Mouse (Mus musculus) mature B cell (primary cell): ENCODE results near the gene Gm5460.

Source experiments
- in situ Hi-C: fragments of 300-500 bp; cut with MboI; formaldehyde crosslinking; loops from 2 replicates; pipeline ENCODE4 v1.14.3; 2019

Gene Gm5460

DNA sequence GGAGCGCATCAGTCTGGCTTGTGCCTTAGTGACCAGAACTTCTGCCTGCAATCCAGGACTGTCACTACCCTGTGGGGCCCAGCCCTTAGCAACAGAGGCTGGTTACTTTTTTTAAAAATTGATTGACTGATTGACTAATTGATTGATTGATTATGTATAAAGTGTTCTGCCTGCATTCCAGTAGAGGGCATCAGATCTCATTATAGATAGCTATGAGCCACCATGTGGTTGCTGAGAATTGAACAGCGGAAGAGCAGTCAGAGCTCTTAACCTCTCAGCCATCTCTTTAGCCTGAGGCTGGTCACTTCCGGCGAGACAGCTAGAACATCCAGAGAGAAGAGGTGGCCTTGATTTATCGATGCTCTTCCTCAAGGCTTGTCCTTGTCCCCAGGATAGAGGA is 60.7 kb downstream of the Gm5460 start:
- in situ Hi-C loops = no loop called here

DNA sequence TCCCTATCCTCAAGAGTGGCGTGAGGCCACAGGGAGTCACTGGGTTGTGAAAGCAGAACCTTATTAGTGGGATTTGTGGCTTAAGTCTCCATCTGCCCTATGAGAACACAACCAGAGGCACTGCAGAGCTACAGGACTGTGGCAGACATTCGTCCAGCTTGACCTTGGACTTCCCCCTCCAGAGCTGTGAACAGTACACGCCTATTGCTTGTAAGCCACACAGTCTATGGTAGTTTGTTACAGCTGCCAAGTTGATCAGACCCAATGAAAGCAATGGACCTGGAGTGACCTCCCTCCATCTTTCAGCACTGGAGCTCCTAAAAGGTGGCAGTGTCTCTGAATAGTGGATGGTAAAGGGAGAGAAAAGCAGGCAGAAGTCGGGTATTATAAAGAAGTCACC is 61.7 kb downstream of the Gm5460 start:
- in situ Hi-C loops = no loop called here

DNA sequence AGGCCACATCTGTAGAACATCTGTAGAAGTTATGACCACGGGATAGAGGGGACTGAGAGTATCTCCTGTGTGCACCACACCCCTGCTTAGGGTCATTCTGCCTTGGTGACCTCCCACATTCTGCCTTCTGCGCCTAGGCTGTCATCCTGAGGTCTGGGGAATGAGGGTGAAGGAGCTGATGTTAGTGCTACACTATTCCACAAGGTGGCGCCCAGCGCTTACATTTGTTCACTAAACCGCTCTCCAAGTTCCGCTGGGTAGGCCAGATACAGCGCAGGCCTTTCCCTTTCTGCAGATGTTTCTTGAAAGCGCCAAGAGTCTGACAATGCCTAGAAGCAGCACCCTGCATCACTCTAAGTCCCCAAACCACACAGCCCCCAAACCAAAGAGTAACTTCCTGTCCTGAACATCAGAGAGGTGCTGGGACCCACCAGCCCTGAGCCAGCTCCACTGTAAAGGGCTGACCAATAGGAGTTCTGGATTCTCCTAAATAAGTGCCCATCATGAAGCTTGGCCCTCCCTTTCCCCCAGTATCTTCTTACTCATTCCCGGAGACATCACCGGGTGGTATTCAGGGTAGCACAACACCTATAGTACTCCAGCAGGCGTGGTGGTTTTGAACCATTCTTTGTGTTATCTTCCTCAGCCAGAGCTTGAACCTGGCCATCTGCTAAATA is 63.9 kb downstream of the Gm5460 start:
- in situ Hi-C loops = no loop called here

DNA sequence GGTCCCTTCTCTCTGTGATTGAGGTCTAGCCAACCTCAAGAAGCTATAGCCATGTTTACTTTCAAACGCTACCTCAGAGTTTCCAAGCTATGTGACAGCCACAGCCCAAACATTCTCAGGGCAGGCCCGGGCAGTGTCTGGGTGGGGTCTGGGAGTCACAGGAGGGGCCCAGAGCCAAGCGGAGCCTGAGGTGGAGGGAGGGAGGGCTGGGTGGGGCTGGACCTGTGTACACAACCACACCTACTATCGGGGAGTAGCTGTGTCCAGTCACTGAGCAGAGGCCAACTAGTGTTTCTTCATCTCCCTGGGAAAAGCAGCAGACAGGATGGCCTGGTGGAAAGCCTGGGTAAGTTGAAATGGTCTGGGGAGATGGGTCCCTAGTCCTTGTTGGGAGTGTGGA is 69.2 kb downstream of the Gm5460 start, which contains the start of gene Anxa8:
Gene Anxa8 (plus strand): TSS at position 251 of the 400 bp plus-strand sequence.
- in situ Hi-C loops = no loop called here

DNA sequence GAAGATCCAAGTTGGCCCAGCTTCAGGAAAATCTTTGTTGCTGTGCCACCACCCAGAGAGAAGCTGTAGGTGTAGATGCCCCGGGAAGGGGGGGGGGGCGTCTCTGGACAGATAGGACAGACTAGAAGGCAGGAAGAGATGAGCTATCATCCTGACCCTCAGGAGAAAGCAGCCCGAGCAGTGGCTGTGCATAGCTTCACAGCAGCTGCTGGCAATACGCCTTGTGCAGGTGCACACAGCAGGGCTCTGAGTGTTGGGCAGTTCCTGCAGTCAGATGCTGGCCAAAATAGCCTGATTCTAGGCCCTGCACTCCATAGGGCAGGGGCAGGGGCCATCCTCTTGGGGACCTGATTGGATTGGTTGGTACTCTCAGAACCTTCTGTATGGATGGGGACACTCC is 70.2 kb downstream of the Gm5460 start:
- in situ Hi-C loops = no loop called here

DNA sequence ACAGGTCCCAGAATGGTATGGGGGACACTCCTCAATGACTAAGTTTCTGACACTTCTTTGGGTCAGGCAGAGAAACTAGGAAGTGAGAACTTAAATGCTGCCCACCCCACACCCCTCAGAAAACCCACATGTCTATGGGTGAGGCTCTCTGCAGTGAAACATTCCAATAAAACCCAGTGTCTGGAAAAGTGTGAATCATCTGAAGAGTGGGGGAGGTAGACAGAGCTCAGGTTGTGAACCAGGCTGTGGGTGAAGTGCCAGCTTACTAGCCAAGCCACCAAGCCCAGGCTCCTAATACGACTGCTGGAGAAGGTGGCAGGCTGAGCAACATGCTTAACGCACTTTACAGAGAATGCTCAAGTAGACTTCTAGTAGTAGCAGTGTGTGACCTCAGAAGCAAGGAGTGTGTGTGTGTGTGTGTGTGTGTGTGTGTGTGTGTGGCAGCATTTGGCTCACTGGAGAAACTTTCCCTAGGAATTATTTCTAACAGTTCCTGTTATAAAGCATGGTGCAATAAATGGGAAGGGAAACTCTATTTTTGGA is 71.4 kb downstream of the Gm5460 start:
- in situ Hi-C loops = no loop called here

DNA sequence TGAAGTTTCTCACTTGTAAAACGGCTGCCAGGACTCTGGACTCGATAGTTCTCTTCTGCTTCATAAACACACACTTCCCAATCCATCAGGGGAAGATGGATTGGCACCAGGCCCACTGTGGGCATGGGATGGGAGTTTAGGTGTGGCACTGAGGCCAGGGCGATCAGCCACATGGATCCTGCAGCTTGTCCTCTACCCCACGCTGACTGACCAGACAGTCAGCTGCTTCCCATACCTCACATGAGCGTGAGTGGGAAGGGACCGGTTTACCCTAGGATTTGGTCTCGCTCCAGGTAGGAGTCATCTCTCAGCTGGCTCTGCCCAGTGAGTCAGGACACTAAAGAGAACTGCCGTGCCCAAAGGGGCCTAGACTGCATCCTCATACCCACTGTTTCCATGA is 73.2 kb downstream of the Gm5460 start:
- in situ Hi-C loops = no loop called here

DNA sequence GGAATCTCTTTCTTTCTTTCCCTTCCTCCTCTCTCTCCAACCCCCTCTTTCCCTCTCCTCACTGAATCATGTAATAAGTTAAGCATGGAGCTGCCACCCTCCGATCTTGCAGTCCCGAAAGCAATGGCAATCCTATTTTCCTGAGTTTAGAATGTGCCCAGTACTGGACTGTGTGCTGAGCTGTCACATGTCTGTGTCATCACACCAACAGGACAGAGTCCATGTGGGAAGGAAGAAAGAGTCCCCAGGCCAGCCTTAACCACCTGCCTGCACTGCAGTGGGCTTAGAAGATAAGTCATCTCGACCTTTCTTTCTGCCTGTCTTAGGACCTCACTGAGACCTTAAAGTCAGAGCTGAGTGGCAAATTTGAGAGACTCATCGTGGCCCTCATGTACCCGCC is 74.9 kb downstream of the Gm5460 start:
- in situ Hi-C loops = no loop called here

DNA sequence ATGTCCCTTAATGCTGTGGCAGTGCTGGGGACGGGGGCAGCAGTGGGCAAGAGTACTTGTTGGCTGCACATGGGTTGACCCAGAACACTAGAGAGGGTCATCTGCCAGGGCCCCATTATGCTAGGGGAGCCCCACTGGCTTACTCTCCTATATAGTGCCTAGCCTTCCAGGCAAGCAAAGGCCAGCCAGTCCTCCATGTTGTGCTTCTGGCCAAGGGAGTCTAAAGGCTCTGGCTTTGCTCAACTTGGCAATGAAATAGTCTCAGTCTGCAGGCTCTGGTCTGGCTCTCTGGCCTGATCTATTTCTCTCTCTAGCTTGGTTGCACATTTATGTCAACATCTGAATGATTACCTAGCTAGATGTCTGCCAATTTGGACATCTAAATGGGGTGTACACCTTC is 76.3 kb downstream of the Gm5460 start:
- in situ Hi-C loops = no loop called here

DNA sequence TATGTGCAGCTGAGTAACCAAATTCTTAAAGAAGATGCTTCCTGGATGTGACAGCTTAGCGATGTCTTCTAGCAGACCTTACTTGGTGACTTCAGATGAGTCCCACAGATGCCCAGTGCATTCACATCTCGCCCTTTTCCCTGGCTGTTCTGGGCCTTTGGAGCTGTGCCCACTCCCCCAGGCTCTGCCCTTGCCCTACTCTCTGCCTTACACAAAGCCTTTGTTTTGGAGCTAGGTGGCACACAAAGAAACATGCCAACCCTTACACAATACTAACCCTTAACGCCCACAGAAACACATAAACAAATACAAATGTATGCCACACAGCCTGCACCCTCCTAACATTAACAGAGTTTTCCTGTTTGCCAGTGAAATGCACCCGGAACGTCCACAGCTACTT is 79.6 kb downstream of the Gm5460 start:
- in situ Hi-C loops = no loop called here
